Mouse (Mus musculus) embryonic fibroblast, embryonic 13.5 days (primary cell): ENCODE data around the gene Adamts15. TPM values are rescaled to one million over a fixed set of nuclear protein-coding genes. Genes with fewer than 3 reads are reported as not detected.

Source experiments
- H3K27ac ChIP-seq: 2 replicates; pipeline ENCODE4 v1.5.1; 2012; ENCODE audit warnings: low read length, control low read depth, inconsistent platforms; ENCODE audit not compliant: insufficient read depth
- H3K4me1 ChIP-seq: 2 replicates; pipeline ENCODE4 v1.6.1; 2011; ENCODE audit warnings: low read length; ENCODE audit not compliant: control insufficient read depth, insufficient read depth
- H3K4me3 ChIP-seq: 2 replicates; pipeline ENCODE4 v1.5.1; 2011; ENCODE audit warnings: mild to moderate bottlenecking, control low read depth, low read length; ENCODE audit not compliant: insufficient read depth
- CTCF ChIP-seq: IDR thresholded peaks from 2 replicates; pipeline ENCODE4 v1.5.1; 2011; ENCODE audit warnings: mild to moderate bottlenecking, control low read depth, low read length, moderate library complexity, borderline replicate concordance; ENCODE audit not compliant: insufficient read depth
- POLR2A ChIP-seq: IDR thresholded peaks from 2 replicates; pipeline ENCODE4 v1.6.1; 2011; ENCODE audit warnings: low read depth, mild to moderate bottlenecking, control low read depth, low read length, moderate library complexity
- polyA plus RNA-seq: library from polyadenylated mRNA; stranded (reverse); fragments of >200 nt; gene quantifications from 2 replicates; pipeline ENCODE4 v1.2.4, GENCODE M21; 2011; ENCODE audit warnings: low read depth; ENCODE audit not compliant: missing spikeins, insufficient read length

Gene Adamts15
- polyA plus RNA-seq, 1 experiment = 4.0 TPM

GRCm38 (mm10) chr9:30912161-30912560 lies 10.1 kb downstream of the Adamts15 start:
- H3K4me3 ChIP-seq = no peak overlapping the region
- H3K27ac ChIP-seq = no peak overlapping the region
- TF ChIP-seq CTCF (no peak), POLR2A (no peak)
- no peaks in the 10 kb centered on the region for H3K4me1 ChIP-seq

- no peak overlapping the region for H3K27ac ChIP-seq
- H3K4me3 ChIP-seq = no peak overlapping the region
- TF ChIP-seq POLR2A (no peak), CTCF (no peak)
- H3K4me1 ChIP-seq = no peaks in the 10 kb centered on the region
These were observed 11.8 kb downstream of the Adamts15 start for GRCm38 (mm10) chr9:30910491-30910890.

GRCm38 (mm10) chr9:30908973-30909372 lies 13.3 kb downstream of the Adamts15 start:
- no peak overlapping the region for H3K4me3 ChIP-seq
- TF ChIP-seq POLR2A (no peak), CTCF (no peak)
- H3K27ac ChIP-seq = no peak overlapping the region
- no peaks in the 10 kb centered on the region for H3K4me1 ChIP-seq

- TF ChIP-seq CTCF = no peak
- TF ChIP-seq POLR2A = no peak
- no peak overlapping the region for H3K27ac ChIP-seq
- no peaks in the 10 kb centered on the region for H3K4me1 ChIP-seq
- H3K4me3 ChIP-seq = no peak overlapping the region
These were observed 14.0 kb downstream of the Adamts15 start for GRCm38 (mm10) chr9:30908296-30908690.

GRCm38 (mm10) chr9:30907677-30908295 lies 14.5 kb downstream of the Adamts15 start:
- no peak overlapping the region for H3K4me3 ChIP-seq
- H3K4me1 ChIP-seq = no peaks in the 10 kb centered on the region
- TF ChIP-seq CTCF (no peak), POLR2A (no peak)
- no peak overlapping the region for H3K27ac ChIP-seq

- H3K4me3 ChIP-seq = no peak overlapping the region
- TF ChIP-seq CTCF = no peak
- no peak for TF ChIP-seq POLR2A
These were observed 15.8 kb downstream of the Adamts15 start for GRCm38 (mm10) chr9:30906426-30906825.

GRCm38 (mm10) chr9:30905861-30906260 lies 16.4 kb downstream of the Adamts15 start:
- Histone ChIP-seq H3K4me1 (no peaks in the 10 kb centered on the region), H3K27ac (no peak overlapping the region)

More at GRCm38 (mm10) chr9:30906426-30906825, 15.8 kb downstream of the Adamts15 start:
- H3K4me1 ChIP-seq = no peaks in the 10 kb centered on the region
- H3K27ac ChIP-seq = no peak overlapping the region

GRCm38 (mm10) chr9:30903266-30903665 lies 19.0 kb downstream of the Adamts15 start:
- H3K27ac ChIP-seq = no peak overlapping the region
- no peaks in the 10 kb centered on the region for H3K4me1 ChIP-seq
- TF ChIP-seq CTCF = no peak
- no peak for TF ChIP-seq POLR2A
- H3K4me3 ChIP-seq = no peak overlapping the region

More at GRCm38 (mm10) chr9:30905861-30906260, 16.4 kb downstream of the Adamts15 start:
- TF ChIP-seq CTCF = no peak
- H3K4me3 ChIP-seq = no peak overlapping the region

GRCm38 (mm10) chr9:30902641-30903040 lies 19.6 kb downstream of the Adamts15 start:
- TF ChIP-seq POLR2A = no peak
- TF ChIP-seq CTCF = no peak
- H3K4me3 ChIP-seq = no peak overlapping the region
- H3K4me1 ChIP-seq = no peaks in the 10 kb centered on the region
- no peak overlapping the region for H3K27ac ChIP-seq

- H3K4me1 ChIP-seq = no peaks in the 10 kb centered on the region
- no peak overlapping the region for H3K4me3 ChIP-seq
- no peak overlapping the region for H3K27ac ChIP-seq
- no peak for TF ChIP-seq POLR2A
- TF ChIP-seq CTCF = no peak
These were observed 20.1 kb downstream of the Adamts15 start for GRCm38 (mm10) chr9:30902152-30902551.
